ENCODE assay signal across 22 mouse cellular contexts in the genomic region with DNA sequence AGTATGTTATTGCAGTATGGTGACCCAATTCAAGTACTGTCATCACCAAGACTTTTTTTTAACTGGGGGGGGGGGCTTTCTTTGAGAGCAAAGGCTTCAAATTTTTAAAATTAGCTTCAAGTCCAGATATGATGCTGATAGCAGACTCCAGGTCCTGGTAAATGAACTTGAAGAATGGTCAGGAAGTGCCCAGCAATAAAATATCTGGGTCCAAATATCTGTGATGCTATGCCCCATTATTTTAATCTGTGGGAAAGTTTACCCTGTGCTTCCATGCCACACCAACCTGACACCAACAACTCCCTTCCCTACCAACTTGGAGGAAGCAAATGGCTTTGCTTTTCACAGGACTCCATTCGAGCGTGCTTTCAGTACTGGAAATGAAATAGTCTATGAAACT. TPM values are rescaled to one million over a fixed set of nuclear protein-coding genes. Genes with fewer than 3 reads are reported as not detected.
DNase-seq lines count a peak whose midpoint lies in the region; ATAC-seq lines count a peak whose summit lies in the region.
"Had no signal": no experiment of that assay in that cellular context is flagged by ENCODE, and none has a peak within 500 bp of the region (broad histone marks: within the 10 kb centered on the region; RNA-seq: fewer than 3 reads in every experiment).

No protein-coding gene starts in this region.

- H3K36me3 ChIP-seq in embryonic facial prominence, embryonic 13.5 days: 0 out of 2 replicates have a peak, but pooled peaks cover 17% of the 10 kb centered on the region
- H3K36me3 ChIP-seq in hindbrain, embryonic 16.5 days (ENCODE audit: control insufficient read depth, insufficient read depth, low read length): no peaks in the 10 kb centered on the region
- no peaks in the 10 kb centered on the region for H3K36me3 ChIP-seq in neural tube, embryonic 11.5 days (ENCODE audit: control insufficient read depth, insufficient read depth, low read length)
- H3K36me3 ChIP-seq: liver, embryonic 12.5 days; lung, embryonic 15.5 days had no signal

- peak overlapping the region; percentile 55; the same call in 1 of the 2 replicates for H3K27ac ChIP-seq in embryonic facial prominence, embryonic 13.5 days
- H3K27ac ChIP-seq in hindbrain, embryonic 16.5 days (ENCODE audit: low read depth, low read length): no peak overlapping the region
- H3K27ac ChIP-seq in neural tube, embryonic 11.5 days (ENCODE audit: low read depth, low read length): no peak overlapping the region
- H3K27ac ChIP-seq: liver, embryonic 12.5 days; lung, embryonic 15.5 days had no signal

- H3K4me1 ChIP-seq in embryonic facial prominence, embryonic 13.5 days: peaks cover 41% of the 10 kb centered on the region
- peaks cover 9% of the 10 kb centered on the region for H3K4me1 ChIP-seq in hindbrain, embryonic 16.5 days (ENCODE audit: control insufficient read depth, insufficient read depth, low read depth, low read length)
- H3K4me1 ChIP-seq in neural tube, embryonic 11.5 days (ENCODE audit: control insufficient read depth, insufficient read depth, low read length): peaks cover 16% of the 10 kb centered on the region
- H3K4me1 ChIP-seq: liver, embryonic 12.5 days had no signal

- peak overlapping the region; percentile 74 for H3K4me3 ChIP-seq in embryonic facial prominence, embryonic 13.5 days
- peak overlapping the region; percentile 10; the same call in 1 of the 2 replicates for H3K4me3 ChIP-seq in hindbrain, embryonic 16.5 days (ENCODE audit: low read length)
- H3K4me3 ChIP-seq in neural tube, embryonic 11.5 days (ENCODE audit: low read depth, low read length): peak overlapping the region; percentile 69
- H3K4me3 ChIP-seq: liver, embryonic 12.5 days; lung, embryonic 15.5 days had no signal

- DNase-seq in embryo, embryonic 10.5 days (ENCODE audit: low spot score): peak; percentile 51
- no peak for DNase-seq in embryo, embryonic 10 days (ENCODE audit: low spot score)
- no peak for DNase-seq in neural tube, embryonic 11.5 days (ENCODE audit: low spot score)
- no peak for DNase-seq in cerebellum, adult 11 months
- no peak for DNase-seq in adrenal gland, adult 8-10 months
- DNase-seq: adrenal gland, postnatal 10 days; cerebellum, adult 8-10 months; gastrocnemius, postnatal 10 days; kidney, postnatal 10 days; layer of hippocampus, adult 9-11 months; thymus, adult 2 months had no signal

- H3K9me3 ChIP-seq in embryonic facial prominence, embryonic 13.5 days: no peaks in the 10 kb centered on the region
- H3K9me3 ChIP-seq in hindbrain, embryonic 16.5 days (ENCODE audit: control insufficient read depth, low read length): no peaks in the 10 kb centered on the region
- H3K9me3 ChIP-seq in neural tube, embryonic 11.5 days (ENCODE audit: control insufficient read depth, low read length): no peaks in the 10 kb centered on the region
- H3K9me3 ChIP-seq: liver, embryonic 12.5 days; lung, embryonic 15.5 days had no signal

- peak overlapping the region; percentile 84 for H3K4me2 ChIP-seq in embryonic facial prominence, embryonic 13.5 days
- peak overlapping the region; percentile 2 for H3K4me2 ChIP-seq in hindbrain, embryonic 16.5 days (ENCODE audit: low read length)
- peak overlapping the region; percentile 78 for H3K4me2 ChIP-seq in neural tube, embryonic 11.5 days (ENCODE audit: low read depth)
- H3K4me2 ChIP-seq: liver, embryonic 12.5 days; lung, embryonic 15.5 days had no signal

- ATAC-seq in embryonic facial prominence, embryonic 13.5 days (ENCODE audit: insufficient number of reproducible peaks, insufficient read depth, low FRiP score, low TSS enrichment, low read depth): no peak
- no peak for ATAC-seq in hindbrain, embryonic 16.5 days
- no peak for ATAC-seq in neural tube, embryonic 11.5 days (ENCODE audit: insufficient read depth, low FRiP score, low TSS enrichment)
- no peak for ATAC-seq in erythroid progenitor cell, adult 5-6 weeks (replicated peaks; ENCODE audit: low FRiP score, poor library complexity, severe bottlenecking)
- ATAC-seq: forebrain, embryonic 16.5 days; intestine, postnatal 0 days; liver, embryonic 12.5 days had no signal

- 5% methylated on average over 2 of the region's 2 CpGs for WGBS in embryonic facial prominence, embryonic 13.5 days
- WGBS in hindbrain, embryonic 16.5 days: 7% methylated on average over 2 of the region's 2 CpGs
- WGBS in neural tube, embryonic 11.5 days: 1% methylated on average over 2 of the region's 2 CpGs

- peaks cover 42% of the 10 kb centered on the region for H3K27me3 ChIP-seq in embryonic facial prominence, embryonic 13.5 days
- peaks cover 31% of the 10 kb centered on the region for H3K27me3 ChIP-seq in hindbrain, embryonic 16.5 days (replicated peaks; ENCODE audit: control insufficient read depth, insufficient read depth, low read length)
- peaks cover 62% of the 10 kb centered on the region for H3K27me3 ChIP-seq in neural tube, embryonic 11.5 days (ENCODE audit: control insufficient read depth, insufficient read depth, low read length)

- peak overlapping the region; percentile 70 for H3K9ac ChIP-seq in embryonic facial prominence, embryonic 13.5 days
- H3K9ac ChIP-seq in hindbrain, embryonic 16.5 days (ENCODE audit: low read depth, low read length): no peak overlapping the region
- peak overlapping the region; percentile 14; the same call in 1 of the 2 replicates for H3K9ac ChIP-seq in neural tube, embryonic 11.5 days (ENCODE audit: low read length)
- H3K9ac ChIP-seq: liver, embryonic 12.5 days; lung, embryonic 15.5 days had no signal

RNA-seq across cellular contexts. Expression of a gene that starts 8.6 kb away (rescaled TPM):
- polyA plus RNA-seq in embryonic facial prominence, embryonic 13.5 days (2015; fragmentation: Nextera tagmentation; extraction: Ambion mirVana): 79.9 and 82.3 TPM in 2 replicates
- 11.7 and 12.5 TPM in 2 replicates for polyA plus RNA-seq in hindbrain, embryonic 16.5 days (2015; fragmentation: Nextera tagmentation; extraction: Ambion mirVana)
- 36.2 and 42.8 TPM in 2 replicates for polyA plus RNA-seq in neural tube, embryonic 11.5 days (2014; fragmentation: Nextera tagmentation; extraction: Ambion mirVana)
- not detected in 2 replicates for total RNA-seq in erythroid progenitor cell, adult 5-6 weeks (2015; ENCODE audit: low replicate concordance)
- total RNA-seq in erythroid progenitor cell, adult 5-6 weeks (2017; ENCODE audit: low replicate concordance): not detected in 2 replicates
- not detected for total RNA-seq in adrenal gland, adult 8-10 months (2022)
- total RNA-seq: left cerebral cortex, postnatal 10 days; megakaryocyte progenitor cell, adult 5-6 weeks had no signal
- polyA plus RNA-seq: forebrain, embryonic 16.5 days; intestine, postnatal 0 days; small intestine, adult 2 months; stomach, embryonic 14.5 days had no signal

Comparison
In these comparisons a context has a peak if more than half of its experiments do, and no peak if none do; other contexts are left out.
1. H3K4me2 ChIP-seq: peak in every context shown above with its lines; median percentile 84 in embryonic facial prominence, embryonic 13.5 days; 78 in neural tube, embryonic 11.5 days; 2 in hindbrain, embryonic 16.5 days.
2. H3K4me3 ChIP-seq: peak in every context shown above with its lines; median percentile 74 in embryonic facial prominence, embryonic 13.5 days; 69 in neural tube, embryonic 11.5 days; 10 in hindbrain, embryonic 16.5 days.